In the genomic region with DNA sequence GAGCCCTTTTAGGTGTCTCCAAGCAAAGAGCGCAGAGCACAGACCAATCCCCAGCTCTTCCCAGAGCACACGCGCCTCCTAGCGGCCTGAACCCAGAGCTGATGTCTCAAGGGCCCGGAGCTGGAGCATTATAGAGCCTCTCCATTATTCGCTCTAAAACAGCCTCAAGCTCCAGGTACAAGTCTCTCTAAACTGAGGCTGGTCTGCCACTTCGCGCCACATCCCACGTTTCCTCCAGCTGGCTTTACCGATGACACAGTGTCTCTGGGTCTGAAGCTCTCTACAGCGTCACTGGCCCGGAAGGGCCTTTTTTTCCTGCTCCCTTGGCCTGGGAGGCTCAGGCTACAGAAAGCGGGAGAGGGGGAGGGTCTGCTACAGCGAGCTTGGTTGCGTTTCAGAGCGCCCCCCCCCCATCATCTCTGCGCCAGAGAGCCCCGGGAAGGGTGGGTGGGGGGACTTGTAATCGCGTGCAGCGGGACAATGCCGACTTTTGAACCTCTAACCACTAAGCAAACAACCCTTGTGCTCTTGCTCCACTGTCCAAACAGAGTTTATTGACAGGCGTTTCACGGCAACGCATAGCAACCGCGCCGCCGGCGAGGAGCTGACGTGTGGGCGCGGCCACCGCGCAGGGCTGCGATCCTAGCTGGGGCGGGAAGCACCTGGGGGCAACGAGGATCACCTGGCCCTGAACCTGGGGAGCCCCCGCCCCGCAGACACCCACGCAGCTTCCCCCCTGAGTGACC, we compare ENCODE assay signal across 8 mouse cellular contexts. TPM values are rescaled to one million over a fixed set of nuclear protein-coding genes. Genes with fewer than 3 reads are reported as not detected.
DNase-seq lines count a peak whose midpoint lies in the region; ATAC-seq and TF ChIP-seq lines count a peak whose summit lies in the region.

No protein-coding gene starts in this region.

- H3K9me3 ChIP-seq in heart, embryonic 13.5 days = no peaks in the 10 kb centered on the region
- H3K9me3 ChIP-seq in kidney, postnatal 0 days (replicated peaks; ENCODE audit: low read length) = no peaks in the 10 kb centered on the region
- no peaks in the 10 kb centered on the region for H3K9me3 ChIP-seq in stomach, embryonic 16.5 days (replicated peaks; ENCODE audit: control insufficient read depth, low read length)

- TF ChIP-seq CTCF in brain, embryonic 14.5 days (IDR thresholded peaks at IDR 0.05; ENCODE audit: borderline replicate concordance, extremely low read depth, insufficient read depth, insufficient read length) = peak; percentile 84
- TF ChIP-seq CTCF in kidney, postnatal 0 days (IDR thresholded peaks at IDR 0.05; ENCODE audit: low read depth) = peak; percentile 71

- no peak for TF ChIP-seq POLR2A in brain, embryonic 14.5 days (IDR thresholded peaks at IDR 0.05; ENCODE audit: borderline replicate concordance, extremely low read depth, insufficient read depth, insufficient read length, poor library complexity, severe bottlenecking)

- H3K27ac ChIP-seq in heart, embryonic 13.5 days (replicated peaks) = no peak overlapping the region
- no peak overlapping the region for H3K27ac ChIP-seq in kidney, postnatal 0 days
- no peak overlapping the region for H3K27ac ChIP-seq in stomach, embryonic 16.5 days (ENCODE audit: low read length)

- ATAC-seq in heart, embryonic 13.5 days (ENCODE audit: extremely low read depth, insufficient number of reproducible peaks, low FRiP score, low TSS enrichment) = no peak
- peak; percentile 73 for ATAC-seq in kidney, postnatal 0 days (replicated peaks; ENCODE audit: low FRiP score, low read depth)
- peak; percentile 89 for ATAC-seq in stomach, embryonic 16.5 days (ENCODE audit: insufficient read depth, low FRiP score)

- H3K4me1 ChIP-seq in heart, embryonic 13.5 days = peaks cover 23% of the 10 kb centered on the region
- H3K4me1 ChIP-seq in kidney, postnatal 0 days (replicated peaks; ENCODE audit: insufficient read depth, low read length) = peaks cover 7% of the 10 kb centered on the region; the same call in 1 of the 2 replicates
- peaks cover 7% of the 10 kb centered on the region; the same call in 1 of the 2 replicates for H3K4me1 ChIP-seq in stomach, embryonic 16.5 days (ENCODE audit: control insufficient read depth, insufficient read depth, low read length)

- H3K4me3 ChIP-seq in heart, embryonic 13.5 days = peak overlapping the region; percentile 40
- peak overlapping the region; percentile 21 for H3K4me3 ChIP-seq in kidney, postnatal 0 days (replicated peaks; ENCODE audit: low read depth, low read length)
- H3K4me3 ChIP-seq in stomach, embryonic 16.5 days (replicated peaks; ENCODE audit: low read length) = peak overlapping the region; percentile 29

- DNase-seq in urinary bladder, adult 2 months (ENCODE audit: low spot score) = peak; percentile 30
- DNase-seq in urinary bladder, postnatal 4 days (ENCODE audit: low spot score in 2 of 2) = no peak
- DNase-seq in brain, embryonic 14.5 days (ENCODE audit: low read depth) = peak; percentile 71
- DNase-seq in kidney, postnatal 0 days (ENCODE audit: low spot score) = peak; percentile 79
- peak; percentile 61 for DNase-seq in lung, postnatal 36 days
- DNase-seq in layer of hippocampus, adult 8-10 months (ENCODE audit: low spot score in 2 of 2) = no peak

- H3K4me2 ChIP-seq in heart, embryonic 13.5 days = peak overlapping the region; percentile 63
- peak overlapping the region; percentile 45 for H3K4me2 ChIP-seq in kidney, postnatal 0 days (ENCODE audit: low read length)
- H3K4me2 ChIP-seq in stomach, embryonic 16.5 days (ENCODE audit: low read depth, low read length) = peak overlapping the region; percentile 54

- no peaks in the 10 kb centered on the region for H3K36me3 ChIP-seq in heart, embryonic 13.5 days
- H3K36me3 ChIP-seq in kidney, postnatal 0 days (ENCODE audit: insufficient read depth, low read length) = no peaks in the 10 kb centered on the region
- no peaks in the 10 kb centered on the region for H3K36me3 ChIP-seq in stomach, embryonic 16.5 days (ENCODE audit: control insufficient read depth, insufficient read depth, low read length)

- peaks cover 99% of the 10 kb centered on the region for H3K27me3 ChIP-seq in heart, embryonic 13.5 days (replicated peaks)
- H3K27me3 ChIP-seq in kidney, postnatal 0 days (ENCODE audit: insufficient read depth, low read length) = peaks cover 77% of the 10 kb centered on the region
- H3K27me3 ChIP-seq in stomach, embryonic 16.5 days (ENCODE audit: control insufficient read depth, insufficient read depth, low read length) = peaks cover 77% of the 10 kb centered on the region

- H3K9ac ChIP-seq in heart, embryonic 13.5 days = 0 out of 2 replicates have a peak overlapping the region, but pooled peaks have one; percentile 55
- no peak overlapping the region for H3K9ac ChIP-seq in kidney, postnatal 0 days (ENCODE audit: low read depth, low read length)
- peak overlapping the region; percentile 16; the same call in 1 of the 2 replicates for H3K9ac ChIP-seq in stomach, embryonic 16.5 days (ENCODE audit: low read length)

- WGBS in heart, embryonic 13.5 days = under 1% methylated on average over 40 of the region's 41 CpGs
- WGBS in kidney, postnatal 0 days = under 1% methylated on average over 41 of the region's 41 CpGs
- 1% methylated on average over 41 of the region's 41 CpGs for WGBS in stomach, embryonic 16.5 days

RNA-seq across cellular contexts. Expression of a gene that starts 7.6 kb away (rescaled TPM):
- polyA plus RNA-seq in urinary bladder, adult 2 months (2012; rRNA removed) = not detected in 2 replicates
- polyA plus RNA-seq in brain, embryonic 14.5 days (2012; rRNA removed) = not detected in 2 replicates
- not detected in 2 replicates for polyA plus RNA-seq in heart, embryonic 13.5 days (2015; fragmentation: Nextera tagmentation; extraction: Ambion mirVana)
- polyA plus RNA-seq in kidney, postnatal 0 days (2015; fragmentation: Nextera tagmentation; extraction: Ambion mirVana) = not detected in 2 replicates
- polyA plus RNA-seq in stomach, embryonic 16.5 days (2015; fragmentation: Nextera tagmentation; extraction: Ambion mirVana) = 2.5 and 3.4 TPM in 2 replicates
- not detected for total RNA-seq in layer of hippocampus, adult 8-10 months (2022)

RNA-seq across cellular contexts. Expression of a gene that starts 22.8 kb away (rescaled TPM):
- not detected in 2 replicates for polyA plus RNA-seq in urinary bladder, adult 2 months (2012; rRNA removed)
- polyA plus RNA-seq in brain, embryonic 14.5 days (2012; rRNA removed) = not detected in 2 replicates
- not detected in 2 replicates for polyA plus RNA-seq in heart, embryonic 13.5 days (2015; fragmentation: Nextera tagmentation; extraction: Ambion mirVana)
- polyA plus RNA-seq in kidney, postnatal 0 days (2015; fragmentation: Nextera tagmentation; extraction: Ambion mirVana) = not detected in 2 replicates
- polyA plus RNA-seq in stomach, embryonic 16.5 days (2015; fragmentation: Nextera tagmentation; extraction: Ambion mirVana) = 0.31 TPM in 1 of 2 replicates, not detected in the other
- total RNA-seq in layer of hippocampus, adult 8-10 months (2022) = not detected

RNA-seq across cellular contexts. Expression of a gene that starts 29.7 kb away (rescaled TPM):
- polyA plus RNA-seq in urinary bladder, adult 2 months (2012; rRNA removed) = not detected in 2 replicates
- not detected in 2 replicates for polyA plus RNA-seq in brain, embryonic 14.5 days (2012; rRNA removed)
- polyA plus RNA-seq in heart, embryonic 13.5 days (2015; fragmentation: Nextera tagmentation; extraction: Ambion mirVana) = not detected in 2 replicates
- not detected in 2 replicates for polyA plus RNA-seq in kidney, postnatal 0 days (2015; fragmentation: Nextera tagmentation; extraction: Ambion mirVana)
- polyA plus RNA-seq in stomach, embryonic 16.5 days (2015; fragmentation: Nextera tagmentation; extraction: Ambion mirVana) = 7.5 and 8.1 TPM in 2 replicates
- not detected for total RNA-seq in layer of hippocampus, adult 8-10 months (2022)

Comparison
In these comparisons a context has a peak if more than half of its experiments do, and no peak if none do; other contexts are left out.
1. DNase-seq: peak in urinary bladder, adult 2 months (single experiment), brain, embryonic 14.5 days (single experiment), kidney, postnatal 0 days (single experiment) and lung, postnatal 36 days (single experiment); none in urinary bladder, postnatal 4 days (0 of 2) and layer of hippocampus, adult 8-10 months (0 of 2).
2. Peak in every context shown above with its lines, with median percentiles within 50 percentile points of each other: H3K4me2 ChIP-seq and H3K4me3 ChIP-seq.